Mouse (Mus musculus) limb, embryonic 10.5 days (tissue): Measurements from ENCODE around the gene Hoxa7. TPM values are rescaled to one million over a fixed set of nuclear protein-coding genes. Genes with fewer than 3 reads are reported as not detected.
A peak's percentile ranks its signal among the peaks of the same experiment; 100 is the strongest.

ENCODE experiments used
- DNase-seq: peaks from one replicate; pipeline ENCODE4 v3.0.0-alpha.2; 2017; ENCODE audit warnings: low spot score
- H3K27ac ChIP-seq: fragments of 300-500 bp; sonication (generic); 2 replicates; pipeline ENCODE4 v1.5.1; 2016; ENCODE audit warnings: mild to moderate bottlenecking
- H3K27me3 ChIP-seq: fragments of 300-500 bp; sonication (generic); 2 replicates; pipeline ENCODE4 v1.6.1; 2016; ENCODE audit warnings: low read depth, mild to moderate bottlenecking; ENCODE audit not compliant: poor library complexity, severe bottlenecking
- H3K36me3 ChIP-seq: fragments of 300-500 bp; sonication (generic); 2 replicates; pipeline ENCODE4 v1.6.1; 2016; ENCODE audit warnings: mild to moderate bottlenecking, moderate library complexity
- H3K4me1 ChIP-seq: fragments of 300-500 bp; sonication (generic); 2 replicates; pipeline ENCODE4 v1.6.1; 2016
- H3K4me3 ChIP-seq: fragments of 300-500 bp; sonication (generic); 2 replicates; pipeline ENCODE4 v1.5.1; 2016; ENCODE audit warnings: mild to moderate bottlenecking, moderate library complexity
- H3K9me3 ChIP-seq: fragments of 300-500 bp; sonication (generic); replicated peaks from 2 replicates; pipeline ENCODE4 v1.6.1; 2016; ENCODE audit warnings: mild to moderate bottlenecking
- WGBS: fragments of 180-500 bp; shearing (Covaris S2); methylation state at CpG from one replicate; pipeline ENCODE4 v1.1.7; 2016; 5-methylcytosine and 5-hydroxymethylcytosine counted together
- polyA plus RNA-seq: library from polyadenylated mRNA; unstranded; fragments of >200 nt; fragmentation: Nextera tagmentation; extraction: Ambion mirVana; gene quantifications from 2 replicates; pipeline ENCODE4 v1.2.1, GENCODE M21; 2016

The Hoxa7 gene
- polyA plus RNA-seq, 1 experiment from 2014 or later: 24.8 TPM

- Histone ChIP-seq H3K27me3 (peaks cover 55% of the 10 kb centered on the region), H3K4me3 (peak overlapping the region; percentile 90), H3K27ac (peak overlapping the region; percentile 99), H3K36me3 (peaks cover 76% of the 10 kb centered on the region), H3K4me1 (peaks cover 32% of the 10 kb centered on the region), H3K9me3 (no peaks in the 10 kb centered on the region)
- DNase-seq: no peak
- WGBS: under 1% methylated on average over 23 of the region's 23 CpGs
Observed at GRCm38 (mm10) chr6:52232984-52233545, 11.4 kb upstream of the Hoxa7 start.

- H3K9me3 ChIP-seq: no peaks in the 10 kb centered on the region
- under 1% methylated on average over 18 of the region's 18 CpGs for WGBS
- DNase-seq: peak; percentile 70
- H3K4me3 ChIP-seq: peak overlapping the region; percentile 90
- peak overlapping the region; percentile 99 for H3K27ac ChIP-seq
- H3K36me3 ChIP-seq: peaks cover 71% of the 10 kb centered on the region
- peaks cover 51% of the 10 kb centered on the region for H3K27me3 ChIP-seq
- H3K4me1 ChIP-seq: peaks cover 32% of the 10 kb centered on the region
Observed at GRCm38 (mm10) chr6:52232568-52232965, 10.9 kb upstream of the Hoxa7 start.

GRCm38 (mm10) chr6:52231885-52232567 is 10.4 kb upstream of the Hoxa7 start:
- Histone ChIP-seq H3K9me3 (no peaks in the 10 kb centered on the region), H3K27me3 (peaks cover 47% of the 10 kb centered on the region), H3K27ac (peak overlapping the region; percentile 99), H3K4me1 (peaks cover 34% of the 10 kb centered on the region), H3K4me3 (peak overlapping the region; percentile 90), H3K36me3 (peaks cover 69% of the 10 kb centered on the region)
- DNase-seq: no peak
- under 1% methylated on average over 18 of the region's 18 CpGs for WGBS

- Histone ChIP-seq H3K36me3 (peaks cover 58% of the 10 kb centered on the region), H3K9me3 (no peaks in the 10 kb centered on the region), H3K4me1 (peaks cover 26% of the 10 kb centered on the region), H3K27me3 (peaks cover 40% of the 10 kb centered on the region), H3K27ac (peak within 1 kb of the TSS; percentile 99), H3K4me3 (peak within 1 kb of the TSS; percentile 90)
- under 1% methylated on average over 28 of the region's 36 CpGs for WGBS
- DNase-seq: peak; percentile 93
Observed at GRCm38 (mm10) chr6:52230516-52231165, 9.0 kb upstream of the Hoxa7 start, which contains the start of gene Hoxa9. Gene Hoxa9 (minus strand): TSS chr6:52231089.

GRCm38 (mm10) chr6:52229558-52230416 is 8.1 kb upstream of the Hoxa7 start:
- Histone ChIP-seq H3K27ac (peak overlapping the region; percentile 99), H3K4me3 (peak overlapping the region; percentile 90), H3K4me1 (peaks cover 22% of the 10 kb centered on the region), H3K27me3 (peaks cover 40% of the 10 kb centered on the region), H3K36me3 (peaks cover 66% of the 10 kb centered on the region), H3K9me3 (no peaks in the 10 kb centered on the region)
- DNase-seq: no peak
- under 1% methylated on average over 44 of the region's 44 CpGs for WGBS

GRCm38 (mm10) chr6:52228475-52229465 is 7.1 kb upstream of the Hoxa7 start:
- Histone ChIP-seq H3K4me3 (peak overlapping the region; percentile 90), H3K9me3 (no peaks in the 10 kb centered on the region), H3K27ac (peak overlapping the region; percentile 99), H3K4me1 (peaks cover 13% of the 10 kb centered on the region), H3K36me3 (peaks cover 66% of the 10 kb centered on the region), H3K27me3 (peaks cover 30% of the 10 kb centered on the region)
- DNase-seq: no peak
- WGBS: under 1% methylated on average over 38 of the region's 38 CpGs

GRCm38 (mm10) chr6:52227470-52228222 is 6.0 kb upstream of the Hoxa7 start:
- H3K9me3 ChIP-seq: no peaks in the 10 kb centered on the region
- peak overlapping the region; percentile 90 for H3K4me3 ChIP-seq
- DNase-seq: no peak

GRCm38 (mm10) chr6:52226569-52227257 is 5.1 kb upstream of the Hoxa7 start:
- 1% methylated on average over 26 of the region's 26 CpGs for WGBS
- H3K27ac ChIP-seq: peak overlapping the region; percentile 99
- peak overlapping the region; percentile 90 for H3K4me3 ChIP-seq
- peaks cover 20% of the 10 kb centered on the region for H3K4me1 ChIP-seq
- H3K9me3 ChIP-seq: no peaks in the 10 kb centered on the region
- DNase-seq: peak; percentile 85
- H3K36me3 ChIP-seq: peaks cover 57% of the 10 kb centered on the region
- H3K27me3 ChIP-seq: peaks cover 33% of the 10 kb centered on the region

More at GRCm38 (mm10) chr6:52227470-52228222, 6.0 kb upstream of the Hoxa7 start:
- under 1% methylated on average over 11 of the region's 11 CpGs for WGBS
- H3K4me1 ChIP-seq: peaks cover 12% of the 10 kb centered on the region
- peaks cover 66% of the 10 kb centered on the region for H3K36me3 ChIP-seq
- H3K27ac ChIP-seq: peak overlapping the region; percentile 99
- H3K27me3 ChIP-seq: peaks cover 25% of the 10 kb centered on the region

GRCm38 (mm10) chr6:52225612-52226568 is 4.2 kb upstream of the Hoxa7 start:
- Histone ChIP-seq H3K4me1 (peaks cover 28% of the 10 kb centered on the region), H3K27ac (peak overlapping the region; percentile 99), H3K9me3 (no peaks in the 10 kb centered on the region), H3K4me3 (peak overlapping the region; percentile 90), H3K27me3 (peaks cover 34% of the 10 kb centered on the region), H3K36me3 (peaks cover 53% of the 10 kb centered on the region)
- DNase-seq: peak; percentile 96
- under 1% methylated on average over 69 of the region's 69 CpGs for WGBS
